ENCODE assay signal across 8 mouse cellular contexts in the genomic region with DNA sequence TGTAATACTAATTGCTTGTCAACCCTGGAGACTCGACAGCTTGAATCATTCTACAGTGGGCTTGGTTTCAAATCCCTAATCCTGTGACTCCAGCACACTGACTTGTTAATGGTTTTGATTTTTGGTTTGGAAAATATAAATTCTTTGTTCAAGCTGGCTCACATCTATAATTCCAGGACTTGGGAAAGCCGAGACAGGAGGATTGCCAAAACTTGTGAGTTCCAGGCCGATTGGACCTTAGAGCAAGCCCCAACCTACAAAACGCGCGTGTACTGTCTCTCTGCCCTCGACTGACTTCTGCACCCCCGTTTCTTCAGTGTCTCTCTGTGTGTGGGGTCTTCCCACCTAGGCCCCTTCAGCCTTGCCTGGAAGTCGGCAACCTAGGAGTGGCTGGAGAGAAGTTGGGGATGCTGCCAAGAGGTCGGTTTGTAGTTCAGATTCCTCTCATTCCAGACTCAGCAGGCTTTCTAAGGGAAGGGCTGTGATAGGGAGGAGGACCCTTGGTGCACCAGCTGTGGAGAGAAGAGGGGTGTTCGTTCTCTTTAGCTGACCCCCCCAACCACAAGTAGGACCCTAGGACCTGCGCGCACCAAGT. TPM values are rescaled to one million over a fixed set of nuclear protein-coding genes. Genes with fewer than 3 reads are reported as not detected.
DNase-seq lines count a peak whose midpoint lies in the region; ATAC-seq and TF ChIP-seq lines count a peak whose summit lies in the region.

No protein-coding gene starts in this region.

- peak; percentile 41 for DNase-seq in gastrocnemius, adult 2 months
- DNase-seq in gastrocnemius, adult 8-10 months (ENCODE audit: low spot score in 2 of 2): no peak
- DNase-seq in embryonic facial prominence, embryonic 11.5 days (ENCODE audit: low spot score): peak; percentile 21
- DNase-seq in hindbrain, embryonic 14.5 days (ENCODE audit: low spot score): no peak
- DNase-seq in lung, postnatal 25 days (ENCODE audit: low spot score): peak; percentile 54
- no peak for DNase-seq in ovary, postnatal 14 days (ENCODE audit: low spot score)
- no peak for DNase-seq in yolk sac, embryonic 10.5 days (ENCODE audit: low spot score)
- no peak for DNase-seq in B cell, adult 2 months

- H3K36me3 ChIP-seq in embryonic facial prominence, embryonic 11.5 days (replicated peaks; ENCODE audit: control insufficient read depth, insufficient read depth, low read depth, low read length): no peaks in the 10 kb centered on the region
- H3K36me3 ChIP-seq in hindbrain, embryonic 14.5 days (replicated peaks; ENCODE audit: control insufficient read depth, insufficient read depth): no peaks in the 10 kb centered on the region

- H3K9ac ChIP-seq in embryonic facial prominence, embryonic 11.5 days (replicated peaks; ENCODE audit: low read length): no peak overlapping the region
- no peak overlapping the region for H3K9ac ChIP-seq in hindbrain, embryonic 14.5 days

- TF ChIP-seq CTCF in gastrocnemius, adult 2 months (IDR thresholded peaks at IDR 0.05): no peak

- no peak for ATAC-seq in embryonic facial prominence, embryonic 11.5 days (replicated peaks; ENCODE audit: insufficient number of reproducible peaks, low FRiP score, low TSS enrichment, low read depth)
- no peak for ATAC-seq in hindbrain, embryonic 14.5 days (ENCODE audit: low FRiP score)

- no peaks in the 10 kb centered on the region for H3K9me3 ChIP-seq in embryonic facial prominence, embryonic 11.5 days (replicated peaks; ENCODE audit: control insufficient read depth, low read length)
- H3K9me3 ChIP-seq in hindbrain, embryonic 14.5 days (ENCODE audit: control insufficient read depth, low read length): no peaks in the 10 kb centered on the region

- 16% methylated on average over 13 of the region's 13 CpGs for WGBS in embryonic facial prominence, embryonic 11.5 days
- 21% methylated on average over 13 of the region's 13 CpGs for WGBS in hindbrain, embryonic 14.5 days

- H3K4me2 ChIP-seq in embryonic facial prominence, embryonic 11.5 days (ENCODE audit: low read depth, low read length): no peak overlapping the region
- no peak overlapping the region for H3K4me2 ChIP-seq in hindbrain, embryonic 14.5 days (replicated peaks)

- H3K27ac ChIP-seq in gastrocnemius, adult 2 months: peak overlapping the region; percentile 69
- no peak overlapping the region for H3K27ac ChIP-seq in embryonic facial prominence, embryonic 11.5 days (replicated peaks; ENCODE audit: low read depth, low read length)
- H3K27ac ChIP-seq in hindbrain, embryonic 14.5 days: peak overlapping the region; percentile 23; the same call in 1 of the 2 replicates

- intact Hi-C loops in gastrocnemius, adult 2 months (cut with DNase I): no loop called here

- peaks cover 9% of the 10 kb centered on the region for H3K4me1 ChIP-seq in embryonic facial prominence, embryonic 11.5 days (ENCODE audit: control insufficient read depth, insufficient read depth, low read length)
- H3K4me1 ChIP-seq in hindbrain, embryonic 14.5 days (replicated peaks; ENCODE audit: control insufficient read depth, insufficient read depth, low read length): peaks cover 20% of the 10 kb centered on the region; the same call in 1 of the 2 replicates

- no peaks in the 10 kb centered on the region for H3K27me3 ChIP-seq in embryonic facial prominence, embryonic 11.5 days (ENCODE audit: control insufficient read depth, insufficient read depth, low read length)
- no peaks in the 10 kb centered on the region for H3K27me3 ChIP-seq in hindbrain, embryonic 14.5 days (ENCODE audit: control insufficient read depth, insufficient read depth, low read length)

- no peak overlapping the region for H3K4me3 ChIP-seq in gastrocnemius, adult 2 months
- no peak overlapping the region for H3K4me3 ChIP-seq in embryonic facial prominence, embryonic 11.5 days (ENCODE audit: low read depth, low read length)
- no peak overlapping the region for H3K4me3 ChIP-seq in hindbrain, embryonic 14.5 days (replicated peaks; ENCODE audit: low read length)

RNA-seq across cellular contexts. Expression of gene Gm11627, which starts 2.9 kb away (rescaled TPM):
- total RNA-seq in gastrocnemius, adult 2 months (2021): not detected
- under 1 TPM in 1 of 4 experiments, not detected in 3; 0.80 TPM for total RNA-seq in gastrocnemius, adult 8-10 months (2022)
- polyA plus RNA-seq in embryonic facial prominence, embryonic 11.5 days (2014; fragmentation: Nextera tagmentation; extraction: Ambion mirVana): 10.5 and 10.6 TPM in 2 replicates
- 3.7 and 4.3 TPM in 2 replicates for polyA plus RNA-seq in hindbrain, embryonic 14.5 days (2014; fragmentation: Nextera tagmentation; extraction: Ambion mirVana)

RNA-seq across cellular contexts. Expression of gene Fzd2, which starts 22.1 kb away (rescaled TPM):
- 1 to 10 TPM; 1.2 to 2.1 TPM for total RNA-seq in gastrocnemius, adult 2 months (2021)
- total RNA-seq in gastrocnemius, adult 8-10 months (2022): 1 to 10 TPM in 3 of 4 experiments, under 1 TPM in 1; 0.75 to 1.3 (median 1.1) TPM
- polyA plus RNA-seq in embryonic facial prominence, embryonic 11.5 days (2014; fragmentation: Nextera tagmentation; extraction: Ambion mirVana): 53.3 and 57.0 TPM in 2 replicates
- 8.2 and 9.2 TPM in 2 replicates for polyA plus RNA-seq in hindbrain, embryonic 14.5 days (2014; fragmentation: Nextera tagmentation; extraction: Ambion mirVana)

RNA-seq across cellular contexts. Expression of gene Gpatch8, which starts 25.9 kb away (rescaled TPM):
- 10 to 100 TPM; 23.7 to 26.8 TPM for total RNA-seq in gastrocnemius, adult 2 months (2021)
- 10 to 100 TPM; 17.7 to 24.0 (median 22.8) TPM for total RNA-seq in gastrocnemius, adult 8-10 months (2022)
- polyA plus RNA-seq in embryonic facial prominence, embryonic 11.5 days (2014; fragmentation: Nextera tagmentation; extraction: Ambion mirVana): 43.2 and 43.4 TPM in 2 replicates
- 48.2 and 55.3 TPM in 2 replicates for polyA plus RNA-seq in hindbrain, embryonic 14.5 days (2014; fragmentation: Nextera tagmentation; extraction: Ambion mirVana)

Comparison
In these comparisons a context has a peak if more than half of its experiments do, and no peak if none do; other contexts are left out.
1. DNase-seq: peak in gastrocnemius, adult 2 months (single experiment), embryonic facial prominence, embryonic 11.5 days (single experiment) and lung, postnatal 25 days (single experiment); none in gastrocnemius, adult 8-10 months (0 of 2), hindbrain, embryonic 14.5 days (single experiment), ovary, postnatal 14 days (single experiment), yolk sac, embryonic 10.5 days (single experiment) and B cell, adult 2 months (0 of 2).